Mouse (Mus musculus) stomach, postnatal 0 days (tissue): ENCODE results near the gene Srprb. TPM values are rescaled to one million over a fixed set of nuclear protein-coding genes. Genes with fewer than 3 reads are reported as not detected.
A peak's percentile ranks its signal among the peaks of the same experiment; 100 is the strongest.

Experiments used
- ATAC-seq: fragments of 200-750 bp; cut with Nextera tagmentation; 2 replicates; pipeline ENCODE4 v1.8.0; 2017; ENCODE audit not compliant: low FRiP score, low TSS enrichment
- DNase-seq: peaks from one replicate; pipeline ENCODE4 v3.0.0-alpha.2; 2016; ENCODE audit warnings: low spot score
- H3K27ac ChIP-seq: fragments of 300-500 bp; sonication (generic); replicated peaks from 2 replicates; pipeline ENCODE4 v1.5.1; 2014; ENCODE audit warnings: mild to moderate bottlenecking, control low read depth
- H3K27me3 ChIP-seq: fragments of 300-500 bp; sonication (generic); 2 replicates; pipeline ENCODE4 v1.6.1; 2014; ENCODE audit warnings: low read length; ENCODE audit not compliant: control insufficient read depth, insufficient read depth
- H3K36me3 ChIP-seq: fragments of 300-500 bp; sonication (generic); 2 replicates; pipeline ENCODE4 v1.6.1; 2014; ENCODE audit warnings: low read length, mixed read lengths; ENCODE audit not compliant: control insufficient read depth, insufficient read depth
- H3K4me1 ChIP-seq: fragments of 300-500 bp; sonication (generic); replicated peaks from 2 replicates; pipeline ENCODE4 v1.6.1; 2014; ENCODE audit warnings: antibody characterized with exemption; ENCODE audit not compliant: control insufficient read depth, insufficient read depth
- H3K4me2 ChIP-seq: fragments of 300-500 bp; sonication (generic); replicated peaks from 2 replicates; pipeline ENCODE4 v1.6.1; 2014; ENCODE audit warnings: low read depth, mild to moderate bottlenecking, control low read depth, moderate library complexity
- H3K4me3 ChIP-seq: fragments of 300-500 bp; sonication (generic); 2 replicates; pipeline ENCODE4 v1.5.1; 2014; ENCODE audit warnings: low read depth, low read length, control low read depth
- H3K9ac ChIP-seq: fragments of 300-500 bp; sonication (generic); 2 replicates; pipeline ENCODE4 v1.6.1; 2014; ENCODE audit warnings: mild to moderate bottlenecking, low read length, control low read depth, mixed read lengths
- H3K9me3 ChIP-seq: fragments of 300-500 bp; sonication (generic); 2 replicates; pipeline ENCODE4 v1.6.1; 2016; ENCODE audit warnings: low read length; ENCODE audit not compliant: control insufficient read depth
- CTCF ChIP-seq: IDR thresholded peaks from 2 replicates; pipeline ENCODE4 v1.5.1; 2016; ENCODE audit warnings: antibody characterized with exemption, low read depth, mild to moderate bottlenecking, moderate library complexity
- EP300 ChIP-seq: optimal IDR thresholded peaks from 2 replicates; pipeline ENCODE3; 2016; ENCODE audit warnings: antibody characterized with exemption
- WGBS: fragments of 180-500 bp; shearing (Covaris S2); extraction: QIAGEN DNeasy Blood & Tissue Kit; methylation state at CpG from one replicate; pipeline ENCODE4 v1.1.7; 2014; 5-methylcytosine and 5-hydroxymethylcytosine counted together
- polyA plus RNA-seq: library from polyadenylated mRNA; unstranded; fragments of >200 nt; fragmentation: Nextera tagmentation; extraction: Ambion mirVana; gene quantifications from 2 replicates; pipeline ENCODE4 v1.2.1, GENCODE M21; 2015

The Srprb gene
- polyA plus RNA-seq, 1 experiment from 2014 or later, result 33.7 TPM

DNA sequence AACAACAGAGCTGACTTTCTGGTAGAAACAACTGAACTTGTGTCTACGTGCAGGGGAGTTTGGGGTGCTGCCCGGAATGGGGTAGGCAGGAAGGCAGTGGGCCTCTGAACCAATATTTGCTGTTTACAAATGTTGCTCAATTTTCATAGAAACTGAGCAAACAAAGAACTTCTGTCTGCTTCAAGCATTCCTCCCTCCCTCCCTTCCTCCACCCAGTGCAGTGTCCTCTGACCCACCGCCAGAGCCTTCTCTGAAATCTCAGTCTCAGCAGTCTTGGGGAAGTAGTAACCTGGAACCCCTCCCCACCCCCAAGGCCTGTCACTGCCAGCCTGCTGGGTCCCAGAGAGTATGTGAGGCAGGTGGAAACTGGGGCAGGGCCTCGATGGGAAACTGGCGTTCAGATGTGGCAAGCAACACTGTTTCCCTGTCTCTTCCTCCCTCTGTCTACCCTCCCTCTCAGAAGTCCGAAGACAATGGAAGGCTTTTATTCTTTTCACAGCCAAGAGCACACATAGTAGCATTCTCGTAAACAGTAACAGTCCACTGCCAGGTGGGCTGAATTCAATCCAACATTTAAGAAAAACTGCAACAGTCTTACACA is 32.7 kb upstream of the Srprb start:
- Histone ChIP-seq H3K36me3 (no peaks in the 10 kb centered on the region), H3K27me3 (no peaks in the 10 kb centered on the region), H3K4me1 (no peaks in the 10 kb centered on the region), H3K4me2 (no peak overlapping the region), H3K4me3 (no peak overlapping the region), H3K27ac (no peak overlapping the region), H3K9ac (no peak overlapping the region), H3K9me3 (no peaks in the 10 kb centered on the region)
- DNase-seq (peak; percentile 25), ATAC-seq (peak; percentile 25; the same call in 1 of the 2 replicates)
- 43% methylated on average over 7 of the region's 7 CpGs for WGBS
- no peak for TF ChIP-seq CTCF
- TF ChIP-seq EP300, result no peak

DNA sequence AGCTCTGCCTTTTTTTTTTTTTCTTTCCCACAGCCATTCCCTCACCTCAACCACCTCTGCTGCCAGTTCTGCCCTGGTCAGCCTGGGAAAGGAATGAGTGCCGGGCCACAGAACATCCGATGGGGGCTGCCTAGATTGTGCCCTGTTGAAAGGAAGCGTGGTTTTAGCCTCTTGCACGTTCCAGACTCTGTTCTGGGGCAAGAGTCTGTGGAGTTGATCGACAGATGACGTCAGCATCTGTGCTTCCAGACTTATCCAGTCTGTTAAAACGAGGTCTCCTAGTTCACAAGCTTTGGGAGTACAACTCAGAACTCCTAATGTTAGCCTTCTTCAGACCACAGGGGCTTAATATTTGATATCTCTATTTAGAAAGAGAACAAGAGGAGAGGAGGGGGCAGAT is 32.1 kb upstream of the Srprb start:
- Histone ChIP-seq H3K9ac (no peak overlapping the region), H3K9me3 (no peaks in the 10 kb centered on the region), H3K27me3 (no peaks in the 10 kb centered on the region), H3K36me3 (no peaks in the 10 kb centered on the region), H3K4me2 (no peak overlapping the region), H3K4me3 (no peak overlapping the region), H3K27ac (no peak overlapping the region), H3K4me1 (no peaks in the 10 kb centered on the region)
- no peak for TF ChIP-seq EP300
- no peak for TF ChIP-seq CTCF
- WGBS, result 64% methylated on average over 7 of the region's 7 CpGs
- ATAC-seq (peak; percentile 13; the same call in 1 of the 2 replicates), DNase-seq (peak; percentile 27)

DNA sequence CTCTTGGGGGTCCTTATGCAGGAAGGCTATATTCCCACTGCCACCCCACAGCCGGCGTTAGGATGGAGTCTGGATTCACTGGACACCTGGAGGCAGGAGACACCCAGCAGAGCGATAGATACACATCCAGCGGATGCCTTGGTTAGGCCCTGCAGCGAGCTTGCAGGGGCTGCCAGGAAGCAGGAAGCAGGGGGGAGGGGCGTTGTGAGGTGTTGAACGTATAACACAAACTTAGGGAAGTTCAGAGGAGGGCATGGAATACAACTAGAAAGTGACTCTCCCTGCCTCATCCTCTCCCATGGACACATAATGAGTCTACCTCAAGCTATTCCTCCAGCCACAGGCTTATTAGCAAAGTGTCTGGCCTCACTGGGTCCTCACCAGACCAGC is 31.1 kb upstream of the Srprb start:
- Histone ChIP-seq H3K4me3 (no peak overlapping the region), H3K27me3 (no peaks in the 10 kb centered on the region), H3K4me2 (no peak overlapping the region), H3K27ac (no peak overlapping the region), H3K9ac (no peak overlapping the region), H3K4me1 (no peaks in the 10 kb centered on the region), H3K9me3 (no peaks in the 10 kb centered on the region), H3K36me3 (no peaks in the 10 kb centered on the region)
- ATAC-seq (no peak), DNase-seq (no peak)
- WGBS, result 59% methylated on average over 7 of the region's 7 CpGs
- TF ChIP-seq CTCF (no peak), EP300 (no peak)

DNA sequence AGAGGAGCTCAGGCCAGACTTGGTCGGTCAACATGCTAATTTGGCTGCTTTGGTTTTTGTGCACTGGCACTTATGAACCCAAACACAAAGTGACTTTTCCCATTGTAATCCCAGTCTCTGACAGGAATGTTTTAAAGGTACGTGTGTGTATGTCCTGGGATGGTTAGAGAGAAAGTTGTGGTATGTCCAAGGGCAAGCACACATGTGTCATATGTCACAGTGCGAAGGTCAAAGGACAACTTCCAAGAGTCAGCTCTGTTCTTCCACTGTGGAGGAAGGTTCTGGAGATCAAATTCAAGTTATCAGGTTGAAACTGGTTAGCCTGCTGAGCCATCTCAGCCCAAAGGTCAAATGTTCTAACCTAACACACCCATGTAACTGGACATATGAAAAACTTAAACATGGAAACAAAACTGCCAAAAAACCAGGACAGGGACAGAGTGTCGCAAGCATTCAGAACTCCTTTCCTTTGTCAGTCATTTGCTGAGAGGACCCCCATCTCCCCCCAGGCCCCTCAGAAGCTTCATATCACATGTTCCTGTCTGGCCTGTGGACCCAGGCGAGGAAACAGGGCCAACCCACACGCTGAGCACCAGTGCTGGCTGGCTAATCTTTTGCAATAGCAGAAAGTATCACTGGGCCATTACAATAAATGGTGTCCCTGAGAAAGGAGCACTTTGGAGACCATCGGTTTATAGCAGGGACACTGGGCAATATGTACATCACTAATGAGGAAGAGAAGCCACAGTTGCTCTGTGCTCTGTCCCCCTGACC is 30.5 kb upstream of the Srprb start:
- Histone ChIP-seq H3K9me3 (no peaks in the 10 kb centered on the region), H3K27me3 (no peaks in the 10 kb centered on the region), H3K4me3 (no peak overlapping the region), H3K4me1 (no peaks in the 10 kb centered on the region), H3K27ac (no peak overlapping the region), H3K4me2 (no peak overlapping the region), H3K36me3 (no peaks in the 10 kb centered on the region), H3K9ac (no peak overlapping the region)
- DNase-seq, result no peak
- no peak for ATAC-seq
- 93% methylated on average over 7 of the region's 7 CpGs for WGBS
- TF ChIP-seq CTCF (no peak), EP300 (no peak)

DNA sequence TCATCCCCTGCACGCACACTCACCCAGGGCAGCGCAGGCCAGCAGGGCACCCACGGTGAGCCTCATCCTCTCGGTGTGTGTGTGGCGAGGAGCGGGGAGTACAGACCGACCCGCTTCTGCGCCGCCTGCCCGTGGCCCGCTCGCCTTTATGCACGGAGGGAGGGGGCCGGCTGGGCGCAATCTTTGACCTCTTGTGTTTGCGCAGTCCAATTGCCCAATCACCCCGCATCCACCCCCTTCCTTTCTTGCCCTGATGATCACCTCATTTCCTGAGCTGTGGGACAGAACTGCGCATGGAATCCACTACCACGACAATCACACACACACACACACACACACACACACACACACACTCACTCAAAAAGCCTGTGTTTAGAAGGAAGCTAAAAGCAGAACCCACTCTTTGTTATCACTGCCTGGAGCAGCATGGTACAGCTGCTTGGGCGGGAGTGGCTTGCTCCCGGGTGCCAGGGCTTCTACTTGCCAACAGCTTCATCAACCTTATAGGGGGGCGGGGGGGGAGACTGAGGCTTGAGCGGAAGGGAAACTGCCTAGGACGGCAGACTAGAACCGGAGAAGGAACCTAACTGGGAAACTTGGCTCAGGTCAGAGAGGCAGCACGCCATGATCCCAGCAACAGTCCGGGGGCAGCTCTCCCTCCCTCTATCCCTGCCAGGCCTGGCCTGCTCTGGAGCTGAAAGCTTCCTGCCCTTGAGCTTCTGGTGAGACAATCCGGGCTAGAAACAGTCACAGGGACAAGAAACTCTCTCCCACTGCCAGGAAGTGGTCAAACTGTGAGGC is 28.4 kb upstream of the Srprb start, which contains the start of the genes Gm20425 and Trf:
Gene Gm20425 (minus strand): TSS at position 157 of the 801 bp plus-strand sequence.
Gene Trf (minus strand): TSS at position 294 of the 801 bp plus-strand sequence.
- TF ChIP-seq CTCF, result no peak
- no peak for TF ChIP-seq EP300

More for the DNA sequence above, 28.4 kb upstream of the Srprb start, which contains the start of the genes Gm20425 and Trf:
- H3K4me3 ChIP-seq, result peak within 1 kb of the TSS; percentile 4; the same call in 1 of the 2 replicates
- ATAC-seq (peak; percentile 66), DNase-seq (peak; percentile 60)
- no peak within 1 kb of the TSS; the same call in 1 of the 2 replicates for H3K9ac ChIP-seq
- H3K27ac ChIP-seq, result peak within 1 kb of the TSS; percentile 58; the same call in 1 of the 2 replicates
- H3K9me3 ChIP-seq, result no peaks in the 10 kb centered on the region
- H3K4me1 ChIP-seq, result no peaks in the 10 kb centered on the region
- H3K36me3 ChIP-seq, result no peaks in the 10 kb centered on the region
- no peaks in the 10 kb centered on the region for H3K27me3 ChIP-seq
- H3K4me2 ChIP-seq, result peak within 1 kb of the TSS; percentile 41
- 43% methylated on average over 29 of the region's 29 CpGs for whole genome bisulfite sequencing
